Mouse (Mus musculus): ENCODE measurements around the gene Rhot2. TPM values are rescaled to one million over a fixed set of nuclear protein-coding genes. Genes with fewer than 3 reads are reported as not detected.

The Rhot2 gene
- polyA plus RNA-seq, 1 experiment, result 206 TPM

- WGBS, result under 1% methylated on average over 45 of the region's 45 CpGs
- DNase-seq, result peak; percentile 82
- peak overlapping the region; percentile 81 for H3K27ac ChIP-seq (ENCODE audit: control insufficient read depth, insufficient read depth, low read length)
- peaks cover 35% of the 10 kb centered on the region for H3K4me1 ChIP-seq (replicated peaks; ENCODE audit: control insufficient read depth, insufficient read depth, low read length)
- H3K27me3 ChIP-seq (ENCODE audit: control insufficient read depth, insufficient read depth, low read length), result no peaks in the 10 kb centered on the region
- H3K4me3 ChIP-seq (ENCODE audit: control insufficient read depth, insufficient read depth, low read length), result peak overlapping the region; percentile 57
- no peaks in the 10 kb centered on the region for H3K36me3 ChIP-seq (ENCODE audit: control insufficient read depth, insufficient read depth, low read length)
- TF ChIP-seq CTCF (IDR thresholded peaks at IDR 0.05; ENCODE audit: borderline replicate concordance, control insufficient read depth, extremely low read depth, insufficient read depth, low read length, poor library complexity) (no peak), POLR2A (IDR thresholded peaks at IDR 0.05; ENCODE audit: control insufficient read depth, extremely low read depth, insufficient read depth, low read length, poor library complexity) (peak; percentile 26; the same call in 1 of the 2 replicates)
Measured at GRCm38 (mm10) chr17:25791843-25792527, 52.7 kb downstream of the Rhot2 start.

GRCm38 (mm10) chr17:25791320-25791842 lies 53.3 kb downstream of the Rhot2 start:
- 27% methylated on average over 19 of the region's 19 CpGs for WGBS
- TF ChIP-seq POLR2A (IDR thresholded peaks at IDR 0.05; ENCODE audit: control insufficient read depth, extremely low read depth, insufficient read depth, low read length, poor library complexity) (no peak), CTCF (IDR thresholded peaks at IDR 0.05; ENCODE audit: borderline replicate concordance, control insufficient read depth, extremely low read depth, insufficient read depth, low read length, poor library complexity) (no peak)
- no peak for DNase-seq
- H3K27me3 ChIP-seq (ENCODE audit: control insufficient read depth, insufficient read depth, low read length), result no peaks in the 10 kb centered on the region
- H3K36me3 ChIP-seq (ENCODE audit: control insufficient read depth, insufficient read depth, low read length), result no peaks in the 10 kb centered on the region
- H3K27ac ChIP-seq (ENCODE audit: control insufficient read depth, insufficient read depth, low read length), result peak overlapping the region; percentile 81
- H3K4me1 ChIP-seq (replicated peaks; ENCODE audit: control insufficient read depth, insufficient read depth, low read length), result peaks cover 34% of the 10 kb centered on the region
- peak overlapping the region; percentile 57 for H3K4me3 ChIP-seq (ENCODE audit: control insufficient read depth, insufficient read depth, low read length)

Other genes with a start within 250 kb of the Rhot2 start
- 0.54 and 1.2 TPM in 2 replicates for gene Gng13, start 127.7 kb downstream of the Rhot2 start, polyA plus RNA-seq (2012; rRNA removed)
- gene Chtf18, start 117.4 kb downstream of the Rhot2 start, polyA plus RNA-seq (2012; rRNA removed), result 36.7 and 49.5 TPM in 2 replicates
- gene Rpusd1, start 117.2 kb downstream of the Rhot2 start, polyA plus RNA-seq (2012; rRNA removed), result 68.6 and 69.2 TPM in 2 replicates
- gene Mslnl, start 108.8 kb downstream of the Rhot2 start, polyA plus RNA-seq (2012; rRNA removed), result 0.68 and 0.69 TPM in 2 replicates
- gene Msln, start 90.5 kb downstream of the Rhot2 start, polyA plus RNA-seq (2012; rRNA removed), result 16.4 and 23.6 TPM in 2 replicates
- gene Narfl, start 71.1 kb downstream of the Rhot2 start, polyA plus RNA-seq (2012; rRNA removed), result 29.1 and 33.5 TPM in 2 replicates
- gene Haghl, start 59.2 kb downstream of the Rhot2 start, polyA plus RNA-seq (2012; rRNA removed), result 73.9 and 80.3 TPM in 2 replicates
- gene Ccdc78, start 58.3 kb downstream of the Rhot2 start, polyA plus RNA-seq (2012; rRNA removed), result 0.27 and 0.48 TPM in 2 replicates
- 141 and 162 TPM in 2 replicates for gene Fam173a, start 52.0 kb downstream of the Rhot2 start, polyA plus RNA-seq (2012; rRNA removed)
- 1.1 TPM in 1 of 2 replicates, not detected in the other for gene AC134908.4, start 49.2 kb downstream of the Rhot2 start, polyA plus RNA-seq (2012; rRNA removed)
- gene Metrn, start 47.7 kb downstream of the Rhot2 start, polyA plus RNA-seq (2012; rRNA removed), result 171 and 243 TPM in 2 replicates
- 0.59 and 0.61 TPM in 2 replicates for gene Fbxl16, start 35.8 kb downstream of the Rhot2 start, polyA plus RNA-seq (2012; rRNA removed)
- gene Wdr24, start 21.2 kb downstream of the Rhot2 start, polyA plus RNA-seq (2012; rRNA removed), result 86.3 and 89.1 TPM in 2 replicates
- gene Jmjd8, start 16.0 kb downstream of the Rhot2 start, polyA plus RNA-seq (2012; rRNA removed), result 78.1 and 83.2 TPM in 2 replicates
- gene Stub1, start 11.4 kb downstream of the Rhot2 start, polyA plus RNA-seq (2012; rRNA removed), result 162 and 190 TPM in 2 replicates
- gene Rhbdl1, start 7.6 kb downstream of the Rhot2 start, polyA plus RNA-seq (2012; rRNA removed), result 20.6 and 29.2 TPM in 2 replicates
- gene Gm20683, start 3.1 kb downstream of the Rhot2 start, polyA plus RNA-seq (2012; rRNA removed), result 125 and 126 TPM in 2 replicates
- gene Wdr90, start 16.6 kb upstream of the Rhot2 start, polyA plus RNA-seq (2012; rRNA removed), result 107 and 133 TPM in 2 replicates
- 52.1 and 54.6 TPM in 2 replicates for gene Mcrip2, start 23.9 kb upstream of the Rhot2 start, polyA plus RNA-seq (2012; rRNA removed)
- gene Mettl26, start 30.2 kb upstream of the Rhot2 start, polyA plus RNA-seq (2012; rRNA removed), result 77.3 and 82.3 TPM in 2 replicates
- 2.9 and 3.7 TPM in 2 replicates for gene Wfikkn1, start 36.0 kb upstream of the Rhot2 start, polyA plus RNA-seq (2012; rRNA removed)
- 43.5 and 57.6 TPM in 2 replicates for gene Rab40c, start 74.9 kb upstream of the Rhot2 start, polyA plus RNA-seq (2012; rRNA removed)
- 133 and 134 TPM in 2 replicates for gene Pigq, start 100.1 kb upstream of the Rhot2 start, polyA plus RNA-seq (2012; rRNA removed)
- 0.51 and 0.62 TPM in 2 replicates for gene Nhlrc4, start 100.1 kb upstream of the Rhot2 start, polyA plus RNA-seq (2012; rRNA removed)
- gene A930017K11Rik, start 107.7 kb upstream of the Rhot2 start, polyA plus RNA-seq (2012; rRNA removed), result 0.06 and 0.19 TPM in 2 replicates
- gene Capn15, start 140.9 kb upstream of the Rhot2 start, polyA plus RNA-seq (2012; rRNA removed), result 80.7 and 82.6 TPM in 2 replicates
- gene Rab11fip3, start 224.7 kb upstream of the Rhot2 start, polyA plus RNA-seq (2012; rRNA removed), result 25.2 and 26.2 TPM in 2 replicates
- gene Decr2, start 245.5 kb upstream of the Rhot2 start, polyA plus RNA-seq (2012; rRNA removed), result 10.0 and 11.5 TPM in 2 replicates